Mouse (Mus musculus) limb, embryonic 12.5 days (tissue): ENCODE results near the gene Acaca. TPM values are rescaled to one million over a fixed set of nuclear protein-coding genes. Genes with fewer than 3 reads are reported as not detected.

Experiments
- ATAC-seq: fragments of 200-750 bp; cut with Nextera tagmentation; 2 replicates; pipeline ENCODE4 v1.8.0; 2017; ENCODE audit warnings: low read depth, moderate TSS enrichment; ENCODE audit not compliant: insufficient number of reproducible peaks, insufficient read depth, low FRiP score, low TSS enrichment
- H3K27ac ChIP-seq: fragments of 300-500 bp; sonication (generic); 2 replicates; pipeline ENCODE4 v1.5.1; 2016; ENCODE audit warnings: mild to moderate bottlenecking, moderate library complexity
- H3K27me3 ChIP-seq: fragments of 300-500 bp; sonication (generic); 2 replicates; pipeline ENCODE4 v1.6.1; 2016; ENCODE audit warnings: mild to moderate bottlenecking, moderate library complexity
- H3K36me3 ChIP-seq: fragments of 300-500 bp; sonication (generic); 2 replicates; pipeline ENCODE4 v1.6.1; 2016; ENCODE audit warnings: mild to moderate bottlenecking, moderate library complexity
- H3K4me1 ChIP-seq: fragments of 300-500 bp; sonication (generic); replicated peaks from 2 replicates; pipeline ENCODE4 v1.6.1; 2016
- H3K4me2 ChIP-seq: fragments of 300-500 bp; sonication (generic); 2 replicates; pipeline ENCODE4 v1.6.1; 2016; ENCODE audit warnings: mild to moderate bottlenecking, moderate library complexity
- H3K4me3 ChIP-seq: fragments of 300-500 bp; sonication (generic); replicated peaks from 2 replicates; pipeline ENCODE4 v1.5.1; 2016; ENCODE audit warnings: mild to moderate bottlenecking
- H3K9ac ChIP-seq: fragments of 300-500 bp; sonication (generic); replicated peaks from 2 replicates; pipeline ENCODE4 v1.6.1; 2016; ENCODE audit warnings: mild to moderate bottlenecking, moderate library complexity
- H3K9me3 ChIP-seq: fragments of 300-500 bp; sonication (generic); 2 replicates; pipeline ENCODE4 v1.6.1; 2016; ENCODE audit warnings: mild to moderate bottlenecking, moderate library complexity
- WGBS: fragments of 180-500 bp; shearing (Covaris S2); methylation state at CpG from one replicate; pipeline ENCODE4 v1.1.7; 2016; 5-methylcytosine and 5-hydroxymethylcytosine counted together
- polyA plus RNA-seq: library from polyadenylated mRNA; unstranded; fragments of >200 nt; fragmentation: Nextera tagmentation; extraction: Ambion mirVana; gene quantifications from 2 replicates; pipeline ENCODE4 v1.2.1, GENCODE M21; 2016

Acaca gene
- polyA plus RNA-seq, 1 experiment from 2014 or later, result 26.2 TPM

- Histone ChIP-seq H3K4me1 (no peaks in the 10 kb centered on the region), H3K27me3 (no peaks in the 10 kb centered on the region), H3K36me3 (peaks cover 43% of the 10 kb centered on the region), H3K4me3 (no peak overlapping the region), H3K27ac (no peak overlapping the region), H3K4me2 (no peak overlapping the region), H3K9me3 (no peaks in the 10 kb centered on the region), H3K9ac (no peak overlapping the region)
- no peak for ATAC-seq
- 80% methylated on average over 3 of the region's 3 CpGs for WGBS
Measured at GRCm38 (mm10) chr11:84251170-84251569, 121.7 kb downstream of the Acaca start.

GRCm38 (mm10) chr11:84252425-84252824 is 123.0 kb downstream of the Acaca start:
- Histone ChIP-seq H3K27ac (no peak overlapping the region), H3K27me3 (no peaks in the 10 kb centered on the region), H3K4me3 (no peak overlapping the region), H3K9me3 (no peaks in the 10 kb centered on the region), H3K4me2 (no peak overlapping the region), H3K36me3 (peaks cover 48% of the 10 kb centered on the region), H3K9ac (no peak overlapping the region), H3K4me1 (no peaks in the 10 kb centered on the region)
- no peak for ATAC-seq
- WGBS, result 86% methylated on average over 1 of the region's 1 CpGs

DNA sequence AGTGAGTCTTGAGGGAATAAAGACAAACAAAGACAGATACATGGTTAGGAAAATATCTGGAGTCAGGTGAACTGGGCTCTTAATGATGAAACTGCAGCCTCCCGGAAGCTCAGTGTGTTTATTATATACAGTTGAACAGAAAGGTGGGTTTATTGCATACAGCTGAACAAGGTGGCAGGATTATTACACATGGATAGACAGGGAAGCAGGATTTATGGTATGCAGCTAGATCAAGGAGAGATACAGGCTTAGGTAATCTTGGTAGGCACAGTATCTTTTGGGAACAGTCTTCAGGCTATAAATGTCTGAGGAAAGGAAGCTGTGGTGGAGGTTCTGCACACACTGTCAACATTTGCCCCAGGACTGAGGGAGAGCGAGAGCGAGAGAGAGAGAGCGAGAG is 126.4 kb downstream of the Acaca start:
- Histone ChIP-seq H3K4me1 (no peaks in the 10 kb centered on the region), H3K9me3 (no peaks in the 10 kb centered on the region), H3K9ac (no peak overlapping the region), H3K4me3 (no peak overlapping the region), H3K4me2 (no peak overlapping the region), H3K27me3 (no peaks in the 10 kb centered on the region), H3K27ac (no peak overlapping the region), H3K36me3 (peaks cover 60% of the 10 kb centered on the region)
- WGBS, result 84% methylated on average over 4 of the region's 4 CpGs
- no peak for ATAC-seq

DNA sequence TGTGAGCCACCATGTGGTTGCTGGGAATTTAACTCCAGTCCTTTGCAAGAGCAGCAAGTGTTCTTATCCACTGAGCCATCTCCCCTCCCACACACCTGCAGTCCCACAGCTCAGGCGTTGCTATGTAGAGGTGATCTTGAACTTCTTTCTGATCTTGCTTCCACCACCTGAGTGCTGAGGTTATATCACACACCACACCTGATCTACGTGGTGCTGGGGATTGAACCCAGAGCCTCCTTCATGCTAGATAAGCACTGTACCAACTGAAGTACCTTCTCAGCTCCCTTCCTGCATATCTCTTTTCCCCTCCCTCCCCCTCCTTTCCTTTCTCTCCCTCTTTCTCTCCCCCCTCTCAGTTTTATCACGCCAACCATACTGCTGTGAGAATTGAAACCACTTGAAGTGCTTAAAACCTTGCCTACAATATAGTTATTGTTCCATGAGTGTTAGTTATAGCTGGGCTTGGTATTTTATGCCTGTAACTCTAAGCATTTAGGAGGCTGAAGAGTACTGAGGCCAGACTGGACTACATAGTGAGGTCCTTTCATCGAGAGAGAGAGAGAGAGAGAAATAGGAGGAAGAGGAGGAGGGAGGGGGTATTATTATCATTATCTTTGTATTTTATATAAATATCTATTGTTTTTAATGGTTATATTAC is 128.7 kb downstream of the Acaca start:
- no peak overlapping the region for H3K27ac ChIP-seq
- H3K36me3 ChIP-seq, result peaks cover 61% of the 10 kb centered on the region
- H3K27me3 ChIP-seq, result no peaks in the 10 kb centered on the region
- 85% methylated on average over 4 of the region's 4 CpGs for WGBS
- H3K4me3 ChIP-seq, result no peak overlapping the region
- no peak overlapping the region for H3K4me2 ChIP-seq
- no peaks in the 10 kb centered on the region for H3K9me3 ChIP-seq
- no peak overlapping the region for H3K9ac ChIP-seq
- H3K4me1 ChIP-seq, result no peaks in the 10 kb centered on the region
- no peak for ATAC-seq

DNA sequence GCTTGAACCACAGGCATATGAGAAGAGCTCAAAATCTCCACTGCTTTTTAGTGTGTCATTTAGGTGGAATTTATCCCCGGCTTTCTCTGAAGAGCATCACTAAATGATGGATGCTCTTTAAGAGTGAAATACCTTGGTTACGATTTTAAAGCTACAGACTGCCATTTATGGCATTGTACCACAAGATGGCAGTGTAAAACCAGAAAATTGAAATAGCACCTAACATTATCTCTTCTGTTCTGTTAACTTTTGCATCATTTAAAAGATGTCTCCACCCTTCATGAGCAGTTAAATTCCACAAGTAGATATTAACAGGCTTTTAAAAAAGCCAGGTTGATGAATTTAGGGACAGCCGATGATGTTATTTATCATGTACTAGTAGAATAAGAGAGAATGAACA is 135.0 kb downstream of the Acaca start:
- H3K36me3 ChIP-seq, result peaks cover 78% of the 10 kb centered on the region
- H3K4me1 ChIP-seq, result no peaks in the 10 kb centered on the region
- H3K9ac ChIP-seq, result no peak overlapping the region
- no peak overlapping the region for H3K27ac ChIP-seq
- WGBS, result 80% methylated on average over 3 of the region's 3 CpGs
- ATAC-seq, result no peak
- H3K4me3 ChIP-seq, result no peak overlapping the region
- no peaks in the 10 kb centered on the region for H3K9me3 ChIP-seq
- no peak overlapping the region for H3K4me2 ChIP-seq
- H3K27me3 ChIP-seq, result no peaks in the 10 kb centered on the region

- Histone ChIP-seq H3K9me3 (no peaks in the 10 kb centered on the region), H3K9ac (no peak overlapping the region), H3K4me1 (no peaks in the 10 kb centered on the region), H3K4me2 (no peak overlapping the region), H3K36me3 (peaks cover 67% of the 10 kb centered on the region), H3K27me3 (no peaks in the 10 kb centered on the region), H3K4me3 (no peak overlapping the region), H3K27ac (no peak overlapping the region)
- no peak for ATAC-seq
Measured at GRCm38 (mm10) chr11:84268068-84268467, 138.6 kb downstream of the Acaca start.

DNA sequence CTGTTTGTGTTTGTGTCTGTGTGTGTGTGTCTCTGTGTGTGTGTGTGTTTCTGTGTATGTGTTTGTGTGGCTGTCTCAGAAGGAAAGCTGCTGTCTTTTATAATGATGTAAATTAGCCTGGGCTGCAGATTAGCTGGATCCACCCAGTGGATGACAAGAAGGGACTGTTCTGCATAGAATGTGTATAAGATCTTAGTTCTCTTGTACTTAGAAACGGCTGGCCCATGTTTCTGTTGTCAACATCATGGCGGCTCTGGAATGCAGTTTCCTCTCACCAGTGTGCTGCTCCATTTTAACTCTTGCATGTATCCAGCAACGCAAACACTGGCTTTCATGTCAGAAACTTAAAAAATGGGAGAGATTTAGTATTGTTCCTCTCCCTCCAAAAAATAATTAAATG is 141.0 kb downstream of the Acaca start:
- no peak overlapping the region for H3K4me2 ChIP-seq
- H3K27me3 ChIP-seq, result no peaks in the 10 kb centered on the region
- no peak overlapping the region for H3K27ac ChIP-seq
- H3K4me3 ChIP-seq, result no peak overlapping the region
- no peak for ATAC-seq
- H3K9ac ChIP-seq, result no peak overlapping the region
- H3K4me1 ChIP-seq, result no peaks in the 10 kb centered on the region
- peaks cover 55% of the 10 kb centered on the region for H3K36me3 ChIP-seq
- H3K9me3 ChIP-seq, result no peaks in the 10 kb centered on the region
- WGBS, result 75% methylated on average over 3 of the region's 3 CpGs

DNA sequence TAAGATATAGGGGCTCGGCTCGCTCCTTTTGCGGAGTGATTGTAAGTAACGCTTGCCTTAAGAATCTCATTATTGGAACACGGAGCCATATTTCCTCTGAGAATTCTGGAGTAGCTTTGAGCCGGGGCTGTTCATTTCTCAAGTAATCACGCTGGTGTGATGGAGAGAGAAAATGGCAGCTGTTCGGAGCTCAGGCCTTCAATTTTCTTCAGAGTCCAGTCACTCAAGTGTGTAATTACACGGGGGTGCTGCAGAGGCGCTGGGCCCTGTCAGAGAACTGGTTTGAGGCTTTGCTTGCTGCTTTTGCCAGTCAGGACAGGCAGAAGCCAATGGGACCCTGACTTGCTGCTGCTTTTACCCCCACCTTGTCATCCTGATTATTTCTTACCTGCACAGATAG is 142.5 kb downstream of the Acaca start:
- Histone ChIP-seq H3K4me2 (no peak overlapping the region), H3K27me3 (no peaks in the 10 kb centered on the region), H3K9ac (no peak overlapping the region), H3K9me3 (no peaks in the 10 kb centered on the region), H3K27ac (0 out of 2 replicates have a peak overlapping the region, but pooled peaks have one; percentile 64), H3K4me3 (no peak overlapping the region), H3K4me1 (no peaks in the 10 kb centered on the region), H3K36me3 (peaks cover 50% of the 10 kb centered on the region)
- 80% methylated on average over 10 of the region's 10 CpGs for WGBS
- ATAC-seq, result no peak

DNA sequence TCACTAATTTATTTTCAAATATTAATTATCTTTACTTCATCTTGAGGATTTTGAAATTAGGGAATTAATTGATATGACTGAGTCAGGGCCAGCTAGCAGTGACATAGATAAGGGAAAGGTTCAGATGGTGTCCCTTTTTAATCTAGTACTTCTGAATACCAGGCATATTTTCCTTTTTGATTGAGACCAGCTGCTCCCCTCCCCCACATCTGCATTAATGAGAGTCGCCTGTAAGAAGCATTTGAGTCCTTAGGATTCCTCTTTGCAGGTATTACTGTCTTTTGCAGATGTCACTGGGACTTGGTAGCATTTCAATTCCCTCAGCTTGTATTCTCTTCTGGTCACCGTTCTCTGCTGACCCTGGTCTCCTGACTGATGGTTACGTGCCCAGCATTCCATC is 143.1 kb downstream of the Acaca start:
- no peaks in the 10 kb centered on the region for H3K9me3 ChIP-seq
- ATAC-seq, result no peak
- 68% methylated on average over 3 of the region's 3 CpGs for WGBS
- peaks cover 52% of the 10 kb centered on the region for H3K36me3 ChIP-seq
- H3K4me3 ChIP-seq, result no peak overlapping the region
- H3K4me2 ChIP-seq, result no peak overlapping the region
- H3K9ac ChIP-seq, result no peak overlapping the region
- no peaks in the 10 kb centered on the region for H3K27me3 ChIP-seq
- no peaks in the 10 kb centered on the region for H3K4me1 ChIP-seq
- H3K27ac ChIP-seq, result no peak overlapping the region

- H3K4me1 ChIP-seq, result no peaks in the 10 kb centered on the region
- ATAC-seq, result no peak
- H3K4me2 ChIP-seq, result no peak overlapping the region
- no peak overlapping the region for H3K9ac ChIP-seq
- no peaks in the 10 kb centered on the region for H3K9me3 ChIP-seq
- no peak overlapping the region for H3K4me3 ChIP-seq
- H3K36me3 ChIP-seq, result peaks cover 56% of the 10 kb centered on the region
- H3K27me3 ChIP-seq, result no peaks in the 10 kb centered on the region
- 79% methylated on average over 5 of the region's 5 CpGs for WGBS
- no peak overlapping the region for H3K27ac ChIP-seq
Measured at GRCm38 (mm10) chr11:84276979-84277378, 147.5 kb downstream of the Acaca start.

DNA sequence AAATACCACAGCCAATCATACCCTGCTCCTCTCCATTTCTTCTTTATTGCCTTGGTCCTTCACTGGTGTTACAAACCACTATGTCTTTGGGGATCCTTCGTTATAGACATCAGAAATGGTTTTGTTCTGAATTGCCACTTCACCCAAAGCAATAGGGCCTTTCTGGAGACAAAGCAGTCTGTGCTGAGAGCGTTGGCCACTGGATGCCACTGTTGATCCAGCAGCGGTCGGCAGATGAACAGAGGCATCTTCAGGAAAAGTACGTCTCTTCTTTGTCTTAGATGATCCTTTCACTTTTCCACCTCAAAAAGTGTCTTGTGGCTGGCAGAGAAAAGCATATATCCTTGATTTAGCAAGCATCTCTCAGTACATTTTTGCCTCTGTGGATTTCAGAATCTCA is 151.8 kb downstream of the Acaca start:
- H3K36me3 ChIP-seq, result peaks cover 52% of the 10 kb centered on the region
- H3K9ac ChIP-seq, result no peak overlapping the region
- WGBS, result 91% methylated on average over 5 of the region's 5 CpGs
- H3K27ac ChIP-seq, result no peak overlapping the region
- H3K4me3 ChIP-seq, result no peak overlapping the region
- H3K27me3 ChIP-seq, result no peaks in the 10 kb centered on the region
- no peak overlapping the region for H3K4me2 ChIP-seq
- no peak for ATAC-seq
- no peaks in the 10 kb centered on the region for H3K4me1 ChIP-seq
- no peaks in the 10 kb centered on the region for H3K9me3 ChIP-seq

DNA sequence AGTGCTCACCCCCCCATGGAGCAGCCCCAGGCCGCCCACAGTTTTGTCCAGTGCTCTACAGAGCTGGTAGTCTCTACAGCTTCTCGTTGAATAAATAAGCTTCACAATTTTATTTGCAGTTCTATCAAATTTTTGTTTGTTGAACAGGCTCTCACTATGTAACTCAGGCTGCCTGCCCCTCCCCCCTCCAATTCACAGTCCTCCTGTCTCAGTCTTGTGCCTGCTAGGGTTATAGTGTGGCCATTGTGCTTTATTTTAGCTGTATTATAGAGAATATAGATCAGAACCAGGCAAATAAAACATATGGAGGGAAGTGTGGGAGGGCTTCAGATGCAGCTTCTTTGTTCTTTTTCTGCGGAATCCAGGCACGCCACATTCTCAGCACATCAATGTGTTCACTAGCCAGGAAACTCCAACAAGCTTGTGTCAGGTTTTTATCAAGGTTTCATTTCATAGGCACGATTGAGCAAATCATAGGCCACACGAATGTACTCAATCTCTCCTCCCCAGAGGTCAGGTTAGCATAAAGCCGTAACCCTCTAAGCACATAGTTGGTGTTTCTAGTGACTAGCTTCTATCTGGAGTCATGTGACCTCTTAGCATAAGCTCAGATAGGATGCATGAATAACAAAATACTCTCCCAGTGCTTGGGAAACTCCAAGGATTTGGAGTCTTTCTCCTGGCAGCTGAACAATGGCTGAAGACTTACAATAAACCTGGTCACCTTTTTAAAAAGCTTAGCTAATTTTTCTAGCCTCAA is 153.7 kb downstream of the Acaca start:
- Histone ChIP-seq H3K36me3 (peaks cover 38% of the 10 kb centered on the region), H3K4me1 (no peaks in the 10 kb centered on the region), H3K27ac (no peak overlapping the region), H3K4me3 (no peak overlapping the region), H3K9me3 (no peaks in the 10 kb centered on the region), H3K4me2 (no peak overlapping the region), H3K27me3 (no peaks in the 10 kb centered on the region), H3K9ac (no peak overlapping the region)
- ATAC-seq, result no peak
- WGBS, result 91% methylated on average over 7 of the region's 7 CpGs
